Mouse (Mus musculus) embryonic facial prominence, embryonic 10.5 days (tissue): ENCODE data around the gene Tbc1d8b. TPM values are rescaled to one million over a fixed set of nuclear protein-coding genes. Genes with fewer than 3 reads are reported as not detected.

Experiments
- DNase-seq: peaks from one replicate; pipeline ENCODE4 v3.0.0-alpha.2; 2017; ENCODE audit warnings: low spot score
- H3K27ac ChIP-seq: fragments of 300-500 bp; sonication (generic); replicated peaks from 2 replicates; pipeline ENCODE4 v1.5.1; 2016; ENCODE audit warnings: mild to moderate bottlenecking
- H3K27me3 ChIP-seq: fragments of 300-500 bp; sonication (generic); replicated peaks from 2 replicates; pipeline ENCODE4 v1.6.1; 2016; ENCODE audit warnings: low read depth, mild to moderate bottlenecking; ENCODE audit not compliant: poor library complexity, severe bottlenecking
- H3K36me3 ChIP-seq: fragments of 300-500 bp; sonication (generic); replicated peaks from 2 replicates; pipeline ENCODE4 v1.6.1; 2016; ENCODE audit warnings: mild to moderate bottlenecking, moderate library complexity
- H3K4me1 ChIP-seq: fragments of 300-500 bp; sonication (generic); 2 replicates; pipeline ENCODE4 v1.6.1; 2016
- H3K4me3 ChIP-seq: fragments of 300-500 bp; sonication (generic); 2 replicates; pipeline ENCODE4 v1.5.1; 2016; ENCODE audit warnings: mild to moderate bottlenecking, moderate library complexity
- H3K9me3 ChIP-seq: fragments of 300-500 bp; sonication (generic); 2 replicates; pipeline ENCODE4 v1.6.1; 2016; ENCODE audit warnings: mild to moderate bottlenecking
- WGBS: fragments of 180-500 bp; shearing (Covaris S2); methylation state at CpG from one replicate; pipeline ENCODE4 v1.1.7; 2016; 5-methylcytosine and 5-hydroxymethylcytosine counted together
- polyA plus RNA-seq: library from polyadenylated mRNA; unstranded; fragments of >200 nt; fragmentation: Nextera tagmentation; extraction: Ambion mirVana; gene quantifications from 2 replicates; pipeline ENCODE4 v1.2.1, GENCODE M21; 2016

Gene Tbc1d8b
- 0.74 and 1.1 TPM in 2 replicates for polyA plus RNA-seq

GRCm38 (mm10) chrX:139684775-139685695, at the start of gene Tbc1d8b:
Tbc1d8b (plus strand) TSS chrX:139684996.
- Histone ChIP-seq H3K4me3 (peak within 1 kb of the TSS; percentile 64), H3K36me3 (no peaks in the 10 kb centered on the region), H3K9me3 (no peaks in the 10 kb centered on the region), H3K27me3 (peaks cover 46% of the 10 kb centered on the region), H3K27ac (peak within 1 kb of the TSS; percentile 70), H3K4me1 (no peaks in the 10 kb centered on the region)
- 15% methylated on average over 43 of the region's 43 CpGs for WGBS
- peak; percentile 74 for DNase-seq

GRCm38 (mm10) chrX:139639744-139640143, 45.1 kb upstream of the Tbc1d8b start:
- H3K36me3 ChIP-seq: no peaks in the 10 kb centered on the region
- H3K27ac ChIP-seq: no peak overlapping the region
- WGBS: 74% methylated on average over 2 of the region's 2 CpGs
- H3K9me3 ChIP-seq: no peaks in the 10 kb centered on the region
- no peaks in the 10 kb centered on the region for H3K4me1 ChIP-seq
- no peak for DNase-seq
- H3K4me3 ChIP-seq: no peak overlapping the region
- H3K27me3 ChIP-seq: peaks cover 23% of the 10 kb centered on the region; the same call in 1 of the 2 replicates

- Histone ChIP-seq H3K27me3 (peaks cover 27% of the 10 kb centered on the region; the same call in 1 of the 2 replicates), H3K4me1 (no peaks in the 10 kb centered on the region), H3K27ac (no peak overlapping the region), H3K36me3 (no peaks in the 10 kb centered on the region), H3K9me3 (no peaks in the 10 kb centered on the region), H3K4me3 (no peak overlapping the region)
- no peak for DNase-seq
These were observed 44.4 kb upstream of the Tbc1d8b start for GRCm38 (mm10) chrX:139640418-139640817.

GRCm38 (mm10) chrX:139652226-139652625, 32.6 kb upstream of the Tbc1d8b start:
- Histone ChIP-seq H3K4me1 (no peaks in the 10 kb centered on the region), H3K27me3 (peaks cover 53% of the 10 kb centered on the region), H3K36me3 (no peaks in the 10 kb centered on the region), H3K27ac (no peak overlapping the region), H3K4me3 (no peak overlapping the region), H3K9me3 (no peaks in the 10 kb centered on the region)
- DNase-seq: no peak
- 85% methylated on average over 5 of the region's 5 CpGs for WGBS

GRCm38 (mm10) chrX:139653292-139653691, 31.5 kb upstream of the Tbc1d8b start:
- Histone ChIP-seq H3K4me3 (no peak overlapping the region), H3K9me3 (no peaks in the 10 kb centered on the region), H3K4me1 (no peaks in the 10 kb centered on the region), H3K36me3 (no peaks in the 10 kb centered on the region), H3K27me3 (peaks cover 51% of the 10 kb centered on the region), H3K27ac (no peak overlapping the region)
- DNase-seq: no peak
- WGBS: 87% methylated on average over 3 of the region's 3 CpGs

GRCm38 (mm10) chrX:139654350-139655063, 30.3 kb upstream of the Tbc1d8b start:
- Histone ChIP-seq H3K27ac (no peak overlapping the region), H3K9me3 (no peaks in the 10 kb centered on the region), H3K27me3 (peaks cover 56% of the 10 kb centered on the region), H3K4me3 (no peak overlapping the region), H3K4me1 (no peaks in the 10 kb centered on the region), H3K36me3 (no peaks in the 10 kb centered on the region)
- no peak for DNase-seq
- 77% methylated on average over 5 of the region's 5 CpGs for WGBS

GRCm38 (mm10) chrX:139662111-139662510, 22.7 kb upstream of the Tbc1d8b start:
- 29% methylated on average over 1 of the region's 1 CpGs for WGBS
- DNase-seq: no peak
- Histone ChIP-seq H3K4me1 (no peaks in the 10 kb centered on the region), H3K36me3 (no peaks in the 10 kb centered on the region), H3K27ac (no peak overlapping the region), H3K4me3 (no peak overlapping the region), H3K9me3 (no peaks in the 10 kb centered on the region), H3K27me3 (peaks cover 24% of the 10 kb centered on the region; the same call in 1 of the 2 replicates)

DNA sequence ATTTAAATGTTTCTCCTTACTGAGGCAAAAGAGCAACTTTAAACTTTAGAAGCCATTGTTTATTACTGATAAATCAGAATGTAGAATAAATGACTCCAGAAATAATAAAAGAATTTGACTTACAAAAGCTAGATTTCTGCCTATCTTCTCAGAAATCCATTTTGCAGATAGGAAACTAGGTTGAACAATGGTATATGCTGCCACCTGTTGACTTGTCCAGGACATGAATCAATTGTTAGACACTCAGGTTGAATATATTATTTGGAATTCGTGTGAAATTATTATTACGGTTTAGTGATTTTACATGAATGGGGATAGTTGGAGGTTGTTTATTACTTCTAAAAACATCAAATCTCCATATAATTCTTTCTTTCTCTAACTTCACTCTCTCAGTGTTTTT, 19.0 kb upstream of the Tbc1d8b start:
- H3K4me3 ChIP-seq: no peak overlapping the region
- H3K27ac ChIP-seq: no peak overlapping the region
- peaks cover 35% of the 10 kb centered on the region for H3K27me3 ChIP-seq
- DNase-seq: no peak
- 80% methylated on average over 2 of the region's 2 CpGs for WGBS
- no peaks in the 10 kb centered on the region for H3K36me3 ChIP-seq
- no peaks in the 10 kb centered on the region for H3K4me1 ChIP-seq
- no peaks in the 10 kb centered on the region for H3K9me3 ChIP-seq

DNA sequence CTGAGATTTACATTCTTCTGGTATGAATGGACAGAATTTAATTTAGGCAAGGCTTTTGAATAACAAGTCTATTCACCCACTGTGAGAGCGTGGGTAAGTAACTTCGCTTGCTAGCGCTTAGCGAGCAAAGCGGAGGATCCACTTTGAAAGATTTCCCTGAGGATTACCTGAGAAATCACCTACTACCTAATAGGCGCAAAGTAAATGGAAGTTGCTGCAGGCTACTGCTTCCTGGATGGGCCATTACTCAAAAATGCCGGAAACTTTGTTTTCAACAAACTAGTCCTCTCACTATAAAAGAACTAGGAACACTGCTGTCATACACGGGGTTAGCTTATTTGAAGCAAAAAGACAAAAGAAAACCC, 404 bp upstream of the Tbc1d8b start:
- no peak for DNase-seq
- Histone ChIP-seq H3K4me3 (peak overlapping the region; percentile 64), H3K27ac (peak overlapping the region; percentile 70), H3K27me3 (peaks cover 44% of the 10 kb centered on the region), H3K9me3 (no peaks in the 10 kb centered on the region), H3K4me1 (no peaks in the 10 kb centered on the region), H3K36me3 (no peaks in the 10 kb centered on the region)
- 21% methylated on average over 8 of the region's 8 CpGs for WGBS

- peaks cover 18% of the 10 kb centered on the region; the same call in 1 of the 2 replicates for H3K27me3 ChIP-seq
- WGBS: 96% methylated on average over 8 of the region's 8 CpGs
These were observed 29.6 kb downstream of the Tbc1d8b start, which contains the start of gene Gm15013 for GRCm38 (mm10) chrX:139714381-139714780. Gm15013 (minus strand) TSS chrX:139714481.

GRCm38 (mm10) chrX:139722350-139722749, 37.6 kb downstream of the Tbc1d8b start:
- H3K4me3 ChIP-seq: no peak overlapping the region
- 94% methylated on average over 2 of the region's 2 CpGs for WGBS
- H3K9me3 ChIP-seq: no peaks in the 10 kb centered on the region
- no peak for DNase-seq
- no peaks in the 10 kb centered on the region for H3K4me1 ChIP-seq
- no peaks in the 10 kb centered on the region for H3K36me3 ChIP-seq
- H3K27ac ChIP-seq: no peak overlapping the region
- peaks cover 34% of the 10 kb centered on the region for H3K27me3 ChIP-seq

More at GRCm38 (mm10) chrX:139714381-139714780, 29.6 kb downstream of the Tbc1d8b start, which contains the start of gene Gm15013:
- DNase-seq: no peak
- Histone ChIP-seq H3K27ac (no peak within 1 kb of the TSS), H3K4me1 (no peaks in the 10 kb centered on the region), H3K4me3 (no peak within 1 kb of the TSS), H3K36me3 (no peaks in the 10 kb centered on the region), H3K9me3 (no peaks in the 10 kb centered on the region)

DNA sequence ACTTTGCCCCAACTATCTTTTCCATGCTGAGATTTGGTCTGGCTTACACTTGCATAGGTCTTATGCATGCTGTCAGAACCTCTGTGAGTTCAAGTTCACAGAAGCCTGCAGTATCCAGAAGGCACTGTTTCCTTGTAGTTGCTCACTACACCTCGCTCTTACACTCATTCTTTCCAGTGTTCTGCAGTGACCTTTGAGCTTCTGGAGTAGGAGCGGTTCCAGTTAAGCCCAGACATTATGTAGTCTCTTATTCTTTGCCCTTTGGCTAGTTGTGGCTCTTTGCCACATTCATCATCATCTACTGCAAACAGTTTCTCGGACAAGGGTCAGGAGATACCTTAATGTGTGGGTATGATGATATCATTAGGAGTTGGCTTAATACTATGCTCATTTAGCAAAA, 45.7 kb downstream of the Tbc1d8b start:
- Histone ChIP-seq H3K27ac (no peak overlapping the region), H3K4me3 (no peak overlapping the region), H3K9me3 (no peaks in the 10 kb centered on the region), H3K4me1 (no peaks in the 10 kb centered on the region), H3K27me3 (peaks cover 36% of the 10 kb centered on the region), H3K36me3 (no peaks in the 10 kb centered on the region)
- WGBS: 86% methylated on average over 3 of the region's 3 CpGs
- DNase-seq: no peak
